Mouse (Mus musculus): ENCODE measurements around the gene Cd5.

Gene Cd5

DNA sequence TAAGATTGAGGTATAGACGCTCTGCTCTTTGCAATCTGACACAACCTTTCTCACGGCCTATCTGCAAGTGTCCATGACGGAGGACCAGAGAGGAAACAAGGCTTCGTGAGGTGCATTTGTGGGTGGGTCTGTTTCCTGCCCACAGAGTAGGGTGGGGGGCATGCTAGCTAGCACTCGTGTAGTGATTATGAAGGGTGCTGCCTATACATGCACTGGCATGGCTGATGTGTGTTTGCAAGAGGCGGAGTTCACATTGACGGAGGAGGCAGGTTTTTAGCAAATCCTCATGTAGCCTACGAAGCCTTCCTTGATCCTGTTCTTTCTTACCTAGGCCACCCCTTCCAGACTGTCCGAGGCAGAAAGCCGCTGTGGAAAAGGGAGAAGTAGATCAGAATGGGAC lies 8.9 kb downstream of the Cd5 start:
- no peak for DNase-seq (ENCODE audit: low spot score in 2 of 2)

DNA sequence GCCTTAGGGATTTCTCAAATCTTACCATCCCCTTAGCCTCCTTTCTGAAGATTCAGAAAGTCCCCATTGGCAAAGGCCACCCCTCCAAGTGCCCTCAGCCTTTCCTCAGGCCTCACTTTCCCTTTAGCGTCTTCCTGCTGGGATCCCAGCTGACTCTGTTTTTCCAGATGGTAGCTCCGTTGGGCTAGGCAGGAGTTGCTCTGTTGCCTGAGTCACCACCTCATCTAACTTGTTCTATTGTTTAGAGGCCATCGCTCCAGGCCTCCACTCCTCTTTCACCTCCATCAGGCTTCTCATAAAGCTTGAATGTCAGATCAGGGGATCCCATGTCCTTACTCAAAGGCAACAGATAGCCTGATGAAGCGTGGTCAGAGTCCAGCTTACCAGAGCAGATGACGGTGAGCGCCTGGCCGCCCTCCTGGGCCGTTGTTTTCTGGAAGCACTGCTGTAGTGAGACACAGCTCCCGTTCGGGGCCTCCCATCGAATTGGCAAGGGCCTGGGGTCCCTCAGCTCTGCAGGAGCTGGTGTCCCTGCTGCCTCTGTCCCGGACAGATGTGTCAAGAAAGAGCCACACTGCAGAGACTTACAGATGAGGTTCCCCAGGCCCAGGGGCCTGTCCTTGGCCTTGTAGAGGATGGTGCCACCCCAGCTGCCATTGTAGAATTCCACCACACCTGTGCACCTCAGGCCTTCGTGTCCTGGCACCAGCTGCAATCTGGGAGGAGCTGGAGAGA lies 14.0 kb downstream of the Cd5 start:
- no peak for DNase-seq (ENCODE audit: low spot score in 2 of 2)

DNA sequence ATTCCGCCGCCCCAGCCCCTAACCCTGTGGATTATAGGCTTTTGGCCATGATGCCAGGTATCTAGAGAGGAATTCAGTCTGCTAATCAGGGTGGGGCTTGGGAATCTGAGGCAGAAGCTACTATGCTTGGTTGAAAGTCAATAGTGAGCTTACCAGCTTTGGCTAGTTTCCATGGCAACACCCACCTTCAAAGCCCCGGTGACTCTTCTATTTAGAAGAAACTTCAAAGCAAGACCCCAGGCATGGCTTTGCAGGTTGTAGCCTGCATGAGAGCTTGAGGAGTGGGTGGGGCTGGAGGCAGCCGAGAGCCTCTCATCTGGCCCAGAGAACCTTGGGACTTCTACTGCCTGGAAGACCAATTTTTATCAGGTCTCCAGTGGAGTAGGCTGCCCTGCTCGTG lies 15.2 kb downstream of the Cd5 start:
- DNase-seq (ENCODE audit: low spot score in 2 of 2) = no peak

DNA sequence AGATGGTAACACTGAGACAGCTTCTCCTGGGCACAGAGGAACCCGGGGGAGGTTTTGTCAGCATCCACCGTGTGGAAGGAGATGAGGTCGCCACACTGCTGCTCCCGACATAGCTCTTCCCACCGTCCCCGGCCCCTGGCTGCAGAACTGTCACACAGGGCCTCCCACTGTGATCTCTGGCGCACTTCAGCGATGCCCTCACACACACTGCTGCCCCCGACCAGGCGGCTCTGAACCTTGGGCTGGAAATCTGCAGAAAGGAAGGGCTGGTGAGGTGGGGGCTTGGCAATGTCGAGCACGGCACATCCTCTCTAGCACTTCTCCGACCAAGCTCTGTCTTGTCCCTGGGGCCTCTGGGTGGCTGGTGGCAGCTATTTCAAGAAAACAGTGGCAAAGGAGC lies 15.7 kb downstream of the Cd5 start:
- no peak for DNase-seq (ENCODE audit: low spot score in 2 of 2)

DNA sequence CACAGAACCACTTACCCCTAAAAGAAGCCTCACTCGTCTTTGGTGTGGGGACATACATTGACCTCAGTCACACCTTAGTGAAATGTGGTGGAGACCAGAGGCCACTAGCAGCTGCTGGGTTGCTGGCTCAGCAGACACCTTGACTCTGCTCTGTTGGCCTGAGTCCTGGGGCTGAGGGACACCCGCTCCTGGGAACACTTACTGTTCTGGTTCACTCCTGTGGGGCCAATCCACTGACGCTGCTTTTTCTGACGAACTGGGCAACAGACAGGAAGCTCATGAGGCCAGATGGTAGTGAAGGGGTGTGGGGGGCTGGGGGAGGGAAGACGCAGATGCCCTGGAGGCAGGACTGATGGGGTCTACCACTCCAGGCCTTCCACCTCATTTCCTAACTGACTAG lies 17.7 kb downstream of the Cd5 start:
- DNase-seq (ENCODE audit: low spot score in 2 of 2) = no peak

DNA sequence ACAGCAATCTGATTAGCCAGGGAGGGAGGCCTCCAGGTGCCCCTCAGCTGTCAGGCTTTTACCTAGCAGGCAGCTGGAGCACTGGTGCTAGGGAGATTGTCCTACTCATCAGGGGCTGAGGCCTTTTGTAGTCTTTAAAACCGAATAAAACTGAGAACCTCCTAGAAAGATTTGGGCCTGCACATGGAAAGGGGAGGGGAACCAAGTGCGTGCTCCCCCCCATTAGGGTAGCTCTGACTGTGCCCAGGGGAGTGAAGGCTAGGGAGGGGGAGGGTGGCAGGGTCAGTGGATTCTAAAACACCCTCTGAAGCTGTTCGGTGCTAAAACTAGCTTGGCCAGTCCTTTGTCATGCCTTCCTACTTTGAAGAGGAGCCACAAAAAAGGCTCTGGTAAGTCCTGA lies 18.3 kb downstream of the Cd5 start:
- no peak for DNase-seq (ENCODE audit: low spot score in 2 of 2)

DNA sequence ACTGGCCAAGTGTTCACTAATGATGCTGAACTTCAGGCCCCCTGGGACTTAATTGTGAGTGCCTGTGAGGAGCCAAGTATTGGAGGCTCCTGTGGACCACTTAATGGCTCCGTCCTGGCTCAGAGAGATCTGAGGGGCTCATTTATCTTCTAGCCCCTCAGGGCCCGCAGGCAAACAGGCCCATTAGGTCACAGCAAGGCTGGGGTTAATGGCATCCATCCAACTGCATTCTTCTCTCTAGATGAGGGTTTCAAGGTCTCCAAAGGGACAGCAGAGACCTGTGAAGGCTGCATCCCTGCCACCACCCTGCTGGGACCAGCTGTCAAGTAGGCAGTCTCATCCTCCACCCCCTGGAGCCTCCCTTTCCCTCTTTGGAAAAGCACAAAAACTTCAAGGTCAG lies 19.1 kb downstream of the Cd5 start:
- DNase-seq (ENCODE audit: low spot score in 2 of 2) = no peak

DNA sequence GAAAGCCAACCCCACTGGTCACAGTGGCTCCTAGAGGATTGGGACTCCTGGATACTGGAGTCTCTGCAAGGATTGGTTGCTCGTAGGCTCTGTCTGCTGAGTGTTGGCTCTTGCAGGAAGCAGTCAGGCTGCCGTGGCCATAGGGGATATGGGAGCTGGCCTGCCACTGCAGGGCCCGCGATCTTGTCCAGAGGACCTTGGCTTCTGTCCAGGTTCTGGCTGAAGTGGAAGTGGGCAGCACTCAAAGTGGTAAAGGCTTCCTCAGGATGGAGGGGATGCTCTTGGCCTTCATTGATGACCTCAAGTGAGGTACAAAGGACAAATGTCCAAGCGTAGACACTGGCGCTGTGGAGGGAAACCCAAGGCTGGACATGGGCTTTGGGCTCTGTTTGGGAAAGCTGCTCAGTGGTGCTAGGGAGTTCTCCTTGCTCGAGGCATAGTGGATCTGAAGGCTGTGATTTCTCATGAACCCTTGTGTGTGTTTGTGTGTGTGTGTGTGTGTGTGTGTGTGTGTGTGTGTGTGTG lies 20.5 kb downstream of the Cd5 start:
- DNase-seq (ENCODE audit: low spot score in 2 of 2) = no peak

DNA sequence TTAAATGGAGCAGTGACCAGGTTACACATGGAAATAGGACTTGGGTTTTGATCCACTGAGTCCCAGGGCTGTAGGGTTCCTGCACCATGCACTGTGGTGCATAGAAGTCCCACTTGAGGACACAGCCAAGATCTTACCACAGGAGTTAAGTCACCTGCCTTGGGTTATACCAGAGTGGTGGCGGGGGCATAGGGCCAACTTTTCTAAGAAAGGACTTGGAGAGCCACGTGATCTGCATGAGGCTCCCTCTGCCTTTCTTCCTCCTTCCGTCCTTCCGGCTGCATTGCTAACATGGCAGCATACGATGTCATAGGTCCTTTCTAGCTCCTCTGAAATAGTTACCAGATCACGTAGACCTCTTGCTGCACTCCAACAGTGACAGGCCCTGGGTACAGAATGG lies 23.3 kb downstream of the Cd5 start:
- DNase-seq (ENCODE audit: low spot score in 2 of 2) = no peak

DNA sequence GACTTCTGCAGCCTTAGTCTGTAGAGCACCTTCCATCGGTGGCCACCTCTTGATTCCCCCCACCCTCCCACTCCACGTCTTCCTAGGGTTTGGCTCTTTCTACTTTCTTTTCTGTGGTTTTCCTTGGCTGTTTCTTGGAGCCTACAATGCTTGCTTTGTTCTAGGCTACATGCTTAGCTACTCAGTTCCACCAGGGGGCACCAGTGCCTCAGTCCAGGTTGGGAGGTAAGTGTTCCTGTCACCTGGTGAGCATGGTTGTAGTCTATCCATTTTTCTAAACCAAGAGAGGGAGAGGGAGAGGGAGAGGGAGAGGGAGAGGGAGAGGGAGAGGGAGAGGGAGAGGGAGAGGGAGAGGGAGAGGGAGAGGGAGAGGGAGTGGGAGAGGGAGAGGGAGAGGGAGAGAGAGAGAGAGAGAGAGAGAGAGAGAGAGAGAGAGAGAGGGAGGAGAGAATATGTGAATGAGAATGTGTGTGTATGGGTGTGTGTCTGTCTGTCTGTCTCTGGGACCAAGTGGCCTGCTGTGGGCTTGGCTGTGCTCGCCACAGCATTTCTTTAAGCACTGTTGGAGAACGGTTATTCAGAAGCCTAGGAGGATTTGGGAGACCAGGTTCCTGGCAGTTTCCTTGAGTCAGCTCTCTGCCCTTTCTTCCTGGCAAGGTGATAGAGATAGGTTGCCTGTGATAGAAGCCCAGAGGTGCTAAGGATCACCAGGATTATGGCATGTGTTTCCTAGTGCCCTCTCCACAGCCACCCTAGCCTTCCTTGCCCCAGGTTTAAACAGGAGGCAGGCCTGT lies 23.9 kb downstream of the Cd5 start:
- DNase-seq (ENCODE audit: low spot score in 2 of 2) = peak in 1 of 2 experiments; percentile 29

DNA sequence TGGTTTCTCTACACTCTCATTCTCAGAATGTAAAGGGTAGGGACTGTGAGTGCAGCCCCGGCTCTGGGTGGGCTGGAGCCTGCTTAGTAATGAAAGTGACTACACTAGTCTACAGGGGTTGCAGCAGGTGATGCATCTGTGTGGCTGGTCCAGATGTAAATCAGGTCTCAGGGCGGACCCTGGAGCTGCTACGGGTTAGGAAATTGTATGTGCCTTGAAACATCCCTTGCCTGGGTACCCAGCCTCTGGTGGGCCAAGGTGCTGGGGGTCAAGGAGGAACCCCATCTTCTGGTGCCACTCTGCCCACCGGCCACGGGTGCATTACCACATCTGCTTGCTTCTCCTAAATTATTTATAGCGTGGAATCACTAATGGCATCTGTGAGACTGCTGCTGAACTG lies 24.6 kb downstream of the Cd5 start:
- DNase-seq (ENCODE audit: low spot score in 2 of 2) = no peak

DNA sequence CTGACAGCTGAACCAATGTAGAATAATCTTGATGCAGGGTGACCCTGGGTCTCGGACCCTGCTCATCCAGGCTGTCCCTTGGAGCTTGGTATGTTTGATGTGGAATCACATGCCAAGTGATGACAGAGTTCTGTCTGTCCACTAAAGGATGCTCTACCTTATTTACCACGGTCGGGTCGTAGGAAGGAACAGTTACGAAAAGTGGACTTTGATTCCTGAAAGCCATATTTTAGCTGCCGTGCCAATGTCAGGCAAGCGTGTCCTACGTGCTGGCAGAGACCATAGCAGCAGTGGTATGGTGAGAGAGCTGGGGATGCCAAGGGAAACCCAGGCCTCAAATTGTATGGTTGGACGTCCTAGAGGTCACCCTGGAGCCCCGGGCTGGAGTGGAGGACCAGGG lies 25.3 kb downstream of the Cd5 start:
- DNase-seq (ENCODE audit: low spot score in 2 of 2) = no peak

DNA sequence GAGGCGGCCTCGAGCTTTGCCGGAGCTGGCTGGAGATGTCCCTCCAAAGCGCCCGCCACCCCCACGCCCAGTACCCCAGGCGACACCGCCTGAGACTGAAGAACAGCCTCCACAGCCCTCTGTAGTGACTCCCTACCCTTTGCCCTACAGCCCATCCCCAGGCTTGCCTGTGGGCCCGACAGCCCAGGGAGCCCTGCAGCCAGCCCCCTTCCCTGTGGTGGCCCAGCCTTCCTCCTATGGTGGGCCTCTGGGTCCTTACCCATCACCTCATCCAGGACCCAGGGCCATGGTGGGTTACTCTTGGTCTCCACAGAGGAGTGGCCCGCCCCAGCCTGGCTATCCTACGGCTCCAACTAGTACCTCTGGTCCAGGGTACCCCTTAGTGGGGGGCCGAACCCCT lies 26.2 kb downstream of the Cd5 start:
- no peak for DNase-seq (ENCODE audit: low spot score in 2 of 2)

DNA sequence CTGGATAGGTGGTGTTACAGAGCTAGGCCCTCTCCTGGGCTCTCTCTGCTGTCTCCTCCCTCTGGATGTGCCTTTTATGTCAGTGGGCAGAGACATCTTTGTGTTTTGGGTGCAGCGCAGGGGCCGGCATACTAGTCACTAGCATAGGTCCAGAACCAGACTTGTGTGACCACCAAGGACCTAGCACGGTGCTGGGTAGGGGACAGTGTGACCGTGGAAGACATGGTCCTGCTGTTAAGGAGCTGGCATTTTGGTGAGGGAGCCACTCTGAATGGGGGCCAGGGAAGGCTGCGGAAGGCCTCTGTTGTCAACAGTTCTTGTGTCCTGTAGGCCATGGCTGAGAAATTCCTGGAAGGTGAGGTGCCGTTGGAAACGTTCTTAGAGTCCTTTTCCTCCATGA lies 26.6 kb downstream of the Cd5 start:
- no peak for DNase-seq (ENCODE audit: low spot score in 2 of 2)

DNA sequence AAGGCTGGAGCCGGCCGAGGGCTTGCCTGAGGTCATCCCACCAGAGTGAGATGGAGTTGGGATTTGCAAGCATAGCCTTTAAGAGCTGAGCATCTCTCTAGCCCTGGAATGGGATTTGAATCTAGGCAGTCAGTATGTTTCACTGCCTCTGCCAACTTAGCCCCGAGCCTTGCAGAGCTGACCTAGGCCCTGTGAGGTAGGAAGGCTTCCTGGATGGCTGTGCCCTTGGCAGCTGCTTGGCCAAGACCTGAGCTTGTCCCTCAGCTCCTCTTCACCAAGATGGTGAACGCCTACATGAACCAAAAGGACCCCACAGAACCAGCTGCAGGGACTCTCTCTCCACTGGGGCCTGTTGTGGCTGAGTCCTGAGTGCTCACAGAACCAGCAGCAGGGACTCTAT lies 28.1 kb downstream of the Cd5 start:
- DNase-seq (ENCODE audit: low spot score in 2 of 2) = no peak

DNA sequence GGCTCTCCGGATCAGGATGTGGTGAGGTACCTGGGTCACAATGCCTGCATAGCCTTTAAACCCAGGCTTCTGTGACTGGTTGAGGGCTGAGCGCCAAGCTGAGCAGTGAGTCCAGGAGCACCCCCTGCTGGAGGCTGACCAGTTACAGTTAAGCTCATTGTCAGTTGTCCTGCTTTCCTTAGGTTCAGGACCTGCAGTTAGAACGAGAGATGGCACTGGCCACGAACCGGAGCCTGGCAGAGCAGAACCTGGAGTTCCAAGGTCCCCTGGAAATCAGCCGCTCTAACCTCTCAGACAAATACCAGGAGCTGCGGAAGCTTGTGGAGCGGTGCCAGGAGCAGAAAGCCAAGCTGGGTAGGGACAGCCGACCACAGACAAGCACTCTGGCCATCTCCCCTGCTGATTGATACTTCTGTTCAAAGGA lies 28.7 kb downstream of the Cd5 start:
- DNase-seq (ENCODE audit: low spot score in 2 of 2) = peak in 1 of 2 experiments; percentile 52

DNA sequence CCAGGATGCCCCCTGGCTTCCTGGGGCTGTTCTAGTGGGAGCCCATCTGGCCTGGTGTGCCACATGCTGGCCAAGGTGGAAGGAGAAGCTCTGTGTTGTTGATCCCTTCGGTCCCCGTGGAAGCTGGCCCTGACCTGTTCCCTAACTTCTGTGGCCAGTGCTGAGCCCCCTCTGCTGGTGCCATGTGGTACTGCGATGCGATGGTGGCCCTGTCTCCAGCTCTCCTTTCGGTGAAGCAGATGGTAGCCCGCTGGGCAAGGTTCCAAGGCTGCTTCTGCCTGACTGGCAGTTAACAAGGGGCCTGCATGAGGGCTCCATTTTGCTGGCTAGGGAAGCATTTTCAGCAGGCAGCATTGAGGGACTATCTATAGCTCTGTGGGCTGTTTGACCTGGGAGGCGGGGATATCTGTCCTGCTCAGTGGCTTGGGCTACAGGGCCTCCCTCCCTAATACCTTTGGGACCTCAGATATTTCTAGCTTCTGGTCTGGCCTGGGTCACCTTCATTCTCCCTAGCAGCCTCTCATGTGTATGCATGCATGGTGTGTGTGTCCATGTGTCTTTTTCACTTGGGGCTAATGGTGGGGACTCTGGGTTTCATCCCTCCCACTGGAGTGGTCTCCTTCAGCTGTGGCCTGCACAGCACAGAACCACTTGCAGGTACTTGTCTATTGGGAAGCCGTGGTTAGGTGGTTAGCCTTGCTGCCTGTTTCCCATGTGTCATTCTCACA lies 29.3 kb downstream of the Cd5 start:
- DNase-seq (ENCODE audit: low spot score in 2 of 2) = peak; percentile 88 to 93

DNA sequence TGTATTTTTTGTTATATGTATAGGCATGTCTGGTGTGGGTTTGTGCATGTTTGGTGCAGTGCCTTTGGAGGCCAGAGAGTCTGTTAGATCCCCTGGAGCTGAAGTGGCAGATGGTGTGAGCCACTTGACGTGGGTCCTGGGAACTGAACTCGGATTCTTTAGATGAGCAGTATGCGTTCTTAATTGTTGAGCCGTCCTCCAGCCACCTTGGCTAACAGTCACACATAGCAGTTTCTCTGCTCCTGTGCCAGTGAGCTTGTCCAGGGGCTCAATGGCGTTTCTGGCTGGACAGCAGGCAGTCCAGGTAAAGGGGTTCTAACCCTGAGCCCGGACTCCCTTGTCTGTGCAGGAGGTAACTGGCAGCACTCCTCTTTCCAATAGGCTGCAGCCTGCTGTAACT lies 29.9 kb downstream of the Cd5 start:
- no peak for DNase-seq (ENCODE audit: low spot score in 2 of 2)

DNA sequence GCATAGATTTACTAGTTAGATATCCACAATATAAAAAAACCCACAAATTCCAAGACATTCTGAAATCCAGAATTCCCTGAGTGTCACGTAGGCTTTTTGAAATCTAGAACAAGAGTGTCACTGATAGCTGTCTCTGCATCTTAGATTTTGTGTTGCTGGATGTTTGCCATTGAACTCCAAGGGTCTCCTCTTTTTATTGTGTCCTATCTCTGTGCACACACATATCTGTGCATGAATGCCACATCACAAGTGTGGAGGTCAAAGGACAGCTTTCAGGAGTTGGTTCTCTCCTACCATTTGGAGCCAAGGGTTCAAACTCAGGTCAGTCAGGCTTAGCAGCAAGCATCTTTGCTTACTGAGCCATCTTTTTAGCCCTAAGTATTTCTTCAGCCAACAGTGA lies 30.9 kb downstream of the Cd5 start:
- DNase-seq (ENCODE audit: low spot score in 2 of 2) = no peak

DNA sequence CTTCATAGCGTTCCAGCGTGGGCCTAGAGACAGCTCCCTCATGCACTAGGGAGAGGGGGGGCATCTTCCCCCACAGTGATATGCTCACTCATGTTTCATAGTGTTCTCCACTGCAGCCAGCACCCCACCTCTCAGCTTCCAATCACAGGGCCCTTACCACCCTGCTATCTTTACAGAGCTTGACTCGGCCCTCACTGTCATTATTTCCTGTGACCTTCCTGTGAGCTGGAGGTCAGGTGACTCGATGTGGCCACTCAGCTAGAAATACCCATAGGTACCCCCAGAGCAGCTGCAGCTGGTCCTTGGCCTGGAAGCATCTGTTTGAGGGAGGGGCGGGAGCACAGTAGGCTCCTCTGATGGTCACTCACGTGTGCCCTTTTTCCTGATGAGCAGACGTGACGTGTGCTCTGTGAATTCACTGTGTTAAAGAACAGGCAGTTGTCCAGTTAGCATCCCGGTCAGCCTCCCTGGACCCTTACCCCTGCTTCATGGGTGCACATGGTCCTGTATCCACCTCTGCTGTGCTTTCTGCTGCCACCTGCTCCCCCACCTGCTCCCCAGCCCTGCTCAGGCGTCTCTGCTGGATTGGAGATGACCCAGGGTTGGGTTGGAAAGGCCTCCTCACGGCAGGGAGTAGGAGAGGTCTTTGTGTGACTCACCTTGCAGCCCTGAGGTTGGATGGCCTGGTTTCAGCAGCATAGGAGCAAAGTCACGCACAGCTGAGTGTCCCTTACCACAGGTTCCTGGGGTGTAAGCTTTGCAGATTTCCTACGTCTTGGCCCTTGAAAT lies 31.5 kb downstream of the Cd5 start:
- DNase-seq (ENCODE audit: low spot score in 2 of 2) = no peak

DNA sequence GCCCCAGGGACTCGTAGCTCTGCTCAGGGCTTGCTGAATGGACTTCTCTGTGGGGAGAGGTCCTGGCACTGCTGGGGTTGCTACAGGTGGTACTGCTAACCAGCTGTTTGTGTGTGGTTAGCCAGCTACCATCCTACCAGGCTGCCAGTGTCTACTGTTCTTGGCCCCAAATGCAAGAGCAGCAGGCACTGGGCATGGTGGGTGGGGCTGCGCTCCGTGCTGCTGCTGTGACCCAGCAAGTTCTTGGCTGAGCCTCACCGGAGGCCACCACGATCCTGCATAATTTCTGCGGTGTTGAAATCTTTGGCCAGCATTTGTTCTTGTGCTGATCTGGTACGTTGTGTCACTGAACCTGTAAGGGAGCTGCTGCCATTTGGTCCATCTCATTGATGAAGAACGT lies 35.3 kb downstream of the Cd5 start:
- peak in 1 of 2 experiments; percentile 6 for DNase-seq (ENCODE audit: low spot score in 2 of 2)

DNA sequence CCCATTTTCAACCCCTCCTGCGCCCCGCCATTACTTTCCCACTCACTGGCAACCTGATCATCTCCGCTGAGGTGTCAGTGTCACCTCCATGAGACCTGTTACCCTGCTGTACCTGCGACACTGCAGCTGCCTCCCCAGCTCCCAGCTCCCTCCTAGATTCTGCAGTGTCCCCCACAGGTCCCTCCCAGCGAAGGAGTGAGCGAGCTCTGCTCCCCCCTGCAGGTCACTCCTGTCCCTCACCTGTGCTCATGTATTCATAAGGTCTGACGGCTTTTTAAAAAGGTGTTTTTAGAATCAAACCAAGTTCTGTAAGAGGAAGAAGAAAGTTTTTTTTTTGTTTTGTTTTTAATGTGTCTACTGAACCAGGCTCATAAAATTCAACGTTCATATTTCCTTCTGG lies 36.7 kb downstream of the Cd5 start:
- no peak for DNase-seq (ENCODE audit: low spot score in 2 of 2)

All from heart, adult 9 months (tissue).